8 mouse cellular contexts compared by ENCODE assay signal in the genomic region with DNA sequence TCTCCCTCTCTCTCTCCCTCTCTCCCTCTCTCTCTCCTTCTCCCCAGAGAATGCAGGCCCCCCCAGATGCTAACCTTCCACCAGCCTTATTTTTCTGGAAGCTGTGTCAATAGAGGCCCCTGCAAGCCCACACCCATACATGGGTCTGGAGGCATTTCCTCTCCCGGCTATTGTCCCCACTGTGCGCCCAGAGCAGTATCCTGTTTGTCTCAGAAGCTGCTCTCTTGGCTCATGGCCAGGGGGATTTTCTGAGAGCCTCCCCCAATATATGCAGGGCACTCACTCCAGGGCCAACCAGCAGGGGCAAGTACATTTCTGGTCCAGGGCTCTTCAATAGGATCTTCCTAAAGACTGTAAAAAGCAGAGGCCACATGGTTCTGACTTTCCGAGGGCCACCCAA. TPM values are rescaled to one million over a fixed set of nuclear protein-coding genes. Genes with fewer than 3 reads are reported as not detected.
DNase-seq lines count a peak whose midpoint lies in the region; ATAC-seq lines count a peak whose summit lies in the region.
"Had no signal": no experiment of that assay in that cellular context is flagged by ENCODE, and none has a peak within 500 bp of the region (broad histone marks: within the 10 kb centered on the region; RNA-seq: fewer than 3 reads in every experiment).

No protein-coding gene starts in this region.

- H3K9ac ChIP-seq in heart, embryonic 14.5 days (ENCODE audit: low read length): no peak overlapping the region
- H3K9ac ChIP-seq in neural tube, embryonic 15.5 days (replicated peaks): no peak overlapping the region
- H3K9ac ChIP-seq: limb, embryonic 12.5 days had no signal

- no peak overlapping the region for H3K4me3 ChIP-seq in heart, embryonic 14.5 days (ENCODE audit: control insufficient read depth in 1 of 2, insufficient read depth in 1 of 2, low read depth in 1 of 2, low read length in 2 of 2)
- no peak overlapping the region for H3K4me3 ChIP-seq in neural tube, embryonic 15.5 days (replicated peaks)
- H3K4me3 ChIP-seq: limb, embryonic 12.5 days had no signal

- peak overlapping the region; percentile 57; the same call in 1 of the 2 replicates for H3K4me2 ChIP-seq in heart, embryonic 14.5 days (ENCODE audit: low read length)
- no peak overlapping the region for H3K4me2 ChIP-seq in neural tube, embryonic 15.5 days

- no peaks in the 10 kb centered on the region for H3K36me3 ChIP-seq in heart, embryonic 14.5 days (ENCODE audit: control insufficient read depth, insufficient read depth, low read length)
- no peaks in the 10 kb centered on the region for H3K36me3 ChIP-seq in neural tube, embryonic 15.5 days
- H3K36me3 ChIP-seq: limb, embryonic 12.5 days had no signal

- no peaks in the 10 kb centered on the region for H3K27me3 ChIP-seq in heart, embryonic 14.5 days (ENCODE audit: control insufficient read depth, insufficient read depth, low read length)
- H3K27me3 ChIP-seq in neural tube, embryonic 15.5 days (replicated peaks): no peaks in the 10 kb centered on the region

- peak; percentile 33 for ATAC-seq in heart, embryonic 14.5 days (ENCODE audit: insufficient number of reproducible peaks, insufficient read depth, low FRiP score, low read depth)
- ATAC-seq in neural tube, embryonic 15.5 days (ENCODE audit: low FRiP score): no peak

- peak overlapping the region; percentile 89 to 93 for H3K27ac ChIP-seq in heart, embryonic 14.5 days (replicated peaks in 1 of 2; ENCODE audit: control insufficient read depth in 1 of 2, insufficient read depth in 1 of 2, low read depth in 2 of 2, low read length in 2 of 2)
- peak overlapping the region; percentile 68; the same call in 1 of the 2 replicates for H3K27ac ChIP-seq in neural tube, embryonic 15.5 days (replicated peaks)

- H3K9me3 ChIP-seq in heart, embryonic 14.5 days (ENCODE audit: control insufficient read depth, low read length): no peaks in the 10 kb centered on the region
- H3K9me3 ChIP-seq in neural tube, embryonic 15.5 days (replicated peaks): no peaks in the 10 kb centered on the region
- H3K9me3 ChIP-seq: limb, embryonic 12.5 days had no signal

- peaks cover 17 to 24% of the 10 kb centered on the region in 2 experiments for H3K4me1 ChIP-seq in heart, embryonic 14.5 days (ENCODE audit: control insufficient read depth in 2 of 2, insufficient read depth in 2 of 2, low read length in 2 of 2)
- H3K4me1 ChIP-seq in neural tube, embryonic 15.5 days: no peaks in the 10 kb centered on the region

- 67% methylated on average over 3 of the region's 3 CpGs for WGBS in heart, embryonic 14.5 days
- 66% methylated on average over 3 of the region's 3 CpGs for WGBS in neural tube, embryonic 15.5 days

- peak; percentile 43 for DNase-seq in CD4-positive, CD25-positive, alpha-beta regulatory T cell, adult 2 months (ENCODE audit: low read depth, low spot score)
- DNase-seq in R1 (ENCODE audit: low read depth, low spot score): peak; percentile 54
- peak; percentile 84 for DNase-seq in kidney, postnatal 36 days
- DNase-seq in urinary bladder, postnatal 25 days (ENCODE audit: low spot score): no peak
- DNase-seq in thymus, postnatal 14 days: no peak

RNA-seq across cellular contexts. Expression of a gene that starts 9.9 kb away (rescaled TPM):
- polyA plus RNA-seq in heart, embryonic 14.5 days (2014; fragmentation: Nextera tagmentation; extraction: Ambion mirVana): 6.3 and 7.8 TPM in 2 replicates
- 3.6 and 4.1 TPM in 2 replicates for polyA plus RNA-seq in neural tube, embryonic 15.5 days (2015; fragmentation: Nextera tagmentation; extraction: Ambion mirVana)

RNA-seq across cellular contexts. Expression of a gene that starts 27.8 kb away (rescaled TPM):
- polyA plus RNA-seq in heart, embryonic 14.5 days (2014; fragmentation: Nextera tagmentation; extraction: Ambion mirVana): 3.7 and 4.0 TPM in 2 replicates
- 29.5 and 31.8 TPM in 2 replicates for polyA plus RNA-seq in neural tube, embryonic 15.5 days (2015; fragmentation: Nextera tagmentation; extraction: Ambion mirVana)

RNA-seq across cellular contexts. Expression of a gene that starts 50.3 kb away (rescaled TPM):
- polyA plus RNA-seq in heart, embryonic 14.5 days (2014; fragmentation: Nextera tagmentation; extraction: Ambion mirVana): 7.6 and 7.8 TPM in 2 replicates
- polyA plus RNA-seq in neural tube, embryonic 15.5 days (2015; fragmentation: Nextera tagmentation; extraction: Ambion mirVana): 21.3 and 23.9 TPM in 2 replicates

Comparison
In these comparisons a context has a peak if more than half of its experiments do, and no peak if none do; other contexts are left out.
1. DNase-seq: peak in CD4-positive, CD25-positive, alpha-beta regulatory T cell, adult 2 months (single experiment), R1 (single experiment) and kidney, postnatal 36 days (2 of 2); none in urinary bladder, postnatal 25 days (single experiment) and thymus, postnatal 14 days (single experiment).